ENCODE assay signal across 30 mouse cellular contexts in genomic region chr11:58829764-58830163, GRCm38 (mm10). TPM values are rescaled to one million over a fixed set of nuclear protein-coding genes. Genes with fewer than 3 reads are reported as not detected.
A peak's percentile ranks its signal among the peaks of the same experiment; 100 is the strongest.
DNase-seq lines count a peak whose midpoint lies in the region; ATAC-seq lines count a peak whose summit lies in the region.
"Had no signal": no experiment of that assay in that cellular context is flagged by ENCODE, and none has a peak within 500 bp of the region (broad histone marks: within the 10 kb centered on the region; RNA-seq: fewer than 3 reads in every experiment).

No protein-coding gene starts in this region.

- no peaks in the 10 kb centered on the region for H3K4me1 ChIP-seq in forebrain, embryonic 15.5 days
- no peaks in the 10 kb centered on the region for H3K4me1 ChIP-seq in liver, embryonic 11.5 days (replicated peaks; ENCODE audit: control insufficient read depth, insufficient read depth, low read length)
- H3K4me1 ChIP-seq: embryonic facial prominence, embryonic 10.5 days; embryonic facial prominence, embryonic 13.5 days; forebrain, embryonic 12.5 days; heart, embryonic 13.5 days; intestine, embryonic 15.5 days had no signal

- no peak for ATAC-seq in forebrain, embryonic 15.5 days (replicated peaks)
- no peak for ATAC-seq in liver, embryonic 11.5 days (replicated peaks; ENCODE audit: low FRiP score)
- ATAC-seq: forebrain, postnatal 0 days; intestine, embryonic 15.5 days had no signal

- no peaks in the 10 kb centered on the region for H3K9me3 ChIP-seq in forebrain, embryonic 15.5 days
- H3K9me3 ChIP-seq in liver, embryonic 11.5 days (ENCODE audit: control insufficient read depth, low read length): no peaks in the 10 kb centered on the region
- H3K9me3 ChIP-seq: embryonic facial prominence, embryonic 10.5 days; embryonic facial prominence, embryonic 13.5 days; forebrain, embryonic 12.5 days; heart, embryonic 13.5 days; intestine, embryonic 15.5 days had no signal

- peak; percentile 8 for DNase-seq in CD4-positive helper T cell, adult 2 months (ENCODE audit: low read depth, low spot score)
- peak; percentile 50 for DNase-seq in T-cell, adult 2 months (ENCODE audit: low spot score)
- peak; percentile 52 to 54 for DNase-seq in thymus, postnatal 10 days (ENCODE audit: low spot score in 2 of 2)
- DNase-seq in thymus, postnatal 36 days: peak; percentile 38 to 46
- no peak for DNase-seq in liver, embryonic 11.5 days (ENCODE audit: low spot score)
- DNase-seq in kidney, adult 18-20 months: no peak
- DNase-seq in layer of hippocampus, adult 9-11 months: no peak
- DNase-seq: adrenal gland, postnatal 10 days; adrenal gland, postnatal 36 days; cerebellum, adult 2 months; cerebellum, postnatal 10 days; cerebellum, postnatal 36 days; embryo, embryonic 11 days; forebrain, postnatal 0 days; gastrocnemius, adult 2 months; gastrocnemius, postnatal 14 days; heart, adult 18-20 months; heart, postnatal 14 days; heart, postnatal 4 days had no signal

- 82% methylated on average over 3 of the region's 3 CpGs for WGBS in forebrain, embryonic 15.5 days
- 56% methylated on average over 3 of the region's 3 CpGs for WGBS in liver, embryonic 11.5 days

- no peak overlapping the region for H3K27ac ChIP-seq in forebrain, embryonic 15.5 days (replicated peaks)
- no peak overlapping the region for H3K27ac ChIP-seq in liver, embryonic 11.5 days (ENCODE audit: low read depth, low read length)
- H3K27ac ChIP-seq: embryonic facial prominence, embryonic 10.5 days; embryonic facial prominence, embryonic 13.5 days; forebrain, embryonic 12.5 days; gastrocnemius, adult 2 months; heart, embryonic 13.5 days; hindbrain, embryonic 14.5 days; intestine, embryonic 15.5 days had no signal

- no peaks in the 10 kb centered on the region for H3K36me3 ChIP-seq in forebrain, embryonic 15.5 days
- no peaks in the 10 kb centered on the region for H3K36me3 ChIP-seq in liver, embryonic 11.5 days (ENCODE audit: control insufficient read depth, insufficient read depth, low read length)
- H3K36me3 ChIP-seq: embryonic facial prominence, embryonic 10.5 days; embryonic facial prominence, embryonic 13.5 days; forebrain, embryonic 12.5 days; heart, embryonic 13.5 days; intestine, embryonic 15.5 days had no signal

- H3K4me3 ChIP-seq in forebrain, embryonic 15.5 days: no peak overlapping the region
- H3K4me3 ChIP-seq in liver, embryonic 11.5 days (ENCODE audit: low read depth, low read length): no peak overlapping the region
- H3K4me3 ChIP-seq: embryonic facial prominence, embryonic 10.5 days; embryonic facial prominence, embryonic 13.5 days; erythroblast, embryonic 14.5 days; forebrain, embryonic 12.5 days; gastrocnemius, adult 2 months; heart, embryonic 13.5 days; intestine, embryonic 15.5 days had no signal

- H3K27me3 ChIP-seq in forebrain, embryonic 15.5 days: no peaks in the 10 kb centered on the region
- H3K27me3 ChIP-seq in liver, embryonic 11.5 days (replicated peaks; ENCODE audit: control insufficient read depth, insufficient read depth, low read length): no peaks in the 10 kb centered on the region
- H3K27me3 ChIP-seq: embryonic facial prominence, embryonic 13.5 days; forebrain, embryonic 12.5 days; heart, embryonic 13.5 days; intestine, embryonic 15.5 days had no signal

- no peak overlapping the region for H3K9ac ChIP-seq in forebrain, embryonic 15.5 days (replicated peaks)
- no peak overlapping the region for H3K9ac ChIP-seq in liver, embryonic 11.5 days (ENCODE audit: low read depth, low read length)
- H3K9ac ChIP-seq: embryonic facial prominence, embryonic 13.5 days; forebrain, embryonic 12.5 days; forebrain, postnatal 0 days; heart, embryonic 13.5 days; hindbrain, embryonic 14.5 days; intestine, embryonic 15.5 days had no signal

- no peak overlapping the region for H3K4me2 ChIP-seq in forebrain, embryonic 15.5 days (replicated peaks)
- no peak overlapping the region for H3K4me2 ChIP-seq in liver, embryonic 11.5 days
- H3K4me2 ChIP-seq: embryonic facial prominence, embryonic 13.5 days; forebrain, embryonic 12.5 days; heart, embryonic 13.5 days; hindbrain, embryonic 14.5 days; intestine, embryonic 15.5 days had no signal

RNA-seq across cellular contexts. Expression of gene Olfr312, which starts 0.7 kb away (rescaled TPM):
- not detected in 2 replicates for polyA plus RNA-seq in forebrain, embryonic 15.5 days (2015; fragmentation: Nextera tagmentation; extraction: Ambion mirVana)
- polyA plus RNA-seq in liver, embryonic 11.5 days (2014; fragmentation: Nextera tagmentation; extraction: Ambion mirVana): not detected in 2 replicates
- polyA plus RNA-seq: cerebellum, adult 2 months; cortical plate, adult 2 months; embryonic facial prominence, embryonic 10.5 days; embryonic facial prominence, embryonic 13.5 days; erythroblast, embryonic 14.5 days; forebrain, postnatal 0 days; hindbrain, embryonic 14.5 days; intestine, embryonic 15.5 days had no signal

RNA-seq across cellular contexts. Expression of gene Olfr311, which starts 9.3 kb away (rescaled TPM):
- polyA plus RNA-seq in forebrain, embryonic 15.5 days (2015; fragmentation: Nextera tagmentation; extraction: Ambion mirVana): not detected in 2 replicates
- polyA plus RNA-seq in liver, embryonic 11.5 days (2014; fragmentation: Nextera tagmentation; extraction: Ambion mirVana): not detected in 2 replicates
- polyA plus RNA-seq: cerebellum, adult 2 months; embryonic facial prominence, embryonic 10.5 days; embryonic facial prominence, embryonic 13.5 days; erythroblast, embryonic 14.5 days; forebrain, embryonic 12.5 days; forebrain, postnatal 0 days; hindbrain, embryonic 11.5 days; hindbrain, embryonic 14.5 days; intestine, embryonic 15.5 days had no signal

RNA-seq across cellular contexts. Expression of gene Olfr313, which starts 15.0 kb away (rescaled TPM):
- polyA plus RNA-seq in forebrain, embryonic 15.5 days (2015; fragmentation: Nextera tagmentation; extraction: Ambion mirVana): not detected in 2 replicates
- not detected in 2 replicates for polyA plus RNA-seq in liver, embryonic 11.5 days (2014; fragmentation: Nextera tagmentation; extraction: Ambion mirVana)
- polyA plus RNA-seq: cerebellum, adult 2 months; cortical plate, adult 2 months; embryonic facial prominence, embryonic 10.5 days; embryonic facial prominence, embryonic 13.5 days; erythroblast, embryonic 14.5 days; forebrain, embryonic 12.5 days; forebrain, postnatal 0 days; frontal cortex, adult 2 months; hindbrain, embryonic 11.5 days; hindbrain, embryonic 14.5 days; intestine, embryonic 15.5 days had no signal

RNA-seq across cellular contexts. Expression of gene Gm12258, which starts 17.2 kb away (rescaled TPM):
- 22.9 TPM in 2 replicates for polyA plus RNA-seq in forebrain, embryonic 15.5 days (2015; fragmentation: Nextera tagmentation; extraction: Ambion mirVana)
- polyA plus RNA-seq in liver, embryonic 11.5 days (2014; fragmentation: Nextera tagmentation; extraction: Ambion mirVana): 4.3 and 5.2 TPM in 2 replicates

RNA-seq across cellular contexts. Expression of gene Fam183b, which starts 28.0 kb away (rescaled TPM):
- polyA plus RNA-seq in forebrain, embryonic 15.5 days (2015; fragmentation: Nextera tagmentation; extraction: Ambion mirVana): 4.9 and 8.4 TPM in 2 replicates
- polyA plus RNA-seq in liver, embryonic 11.5 days (2014; fragmentation: Nextera tagmentation; extraction: Ambion mirVana): 0.70 and 0.86 TPM in 2 replicates
- polyA plus RNA-seq: embryonic facial prominence, embryonic 13.5 days; erythroblast, embryonic 14.5 days had no signal

Comparison
In these comparisons a context has a peak if more than half of its experiments do, and no peak if none do; other contexts are left out.
1. DNase-seq: peak in CD4-positive helper T cell, adult 2 months (single experiment), T-cell, adult 2 months (single experiment), thymus, postnatal 10 days (2 of 2) and thymus, postnatal 36 days (2 of 2); none in liver, embryonic 11.5 days (single experiment), kidney, adult 18-20 months (single experiment) and layer of hippocampus, adult 9-11 months (single experiment).